Mouse (Mus musculus) kidney, postnatal 14 days (tissue): ENCODE data around the gene M6pr.
"Not testable (repeated sequence)": the region's sequence is repeated elsewhere in the genome, so short reads cannot be mapped to it uniquely, and the experiment has no call there.

ENCODE experiments used
- DNase-seq: peaks from one replicate; pipeline ENCODE4 v3.0.0; 2022; ENCODE audit warnings: mixed read lengths

The M6pr gene

GRCm38 (mm10) chr6:122344386-122345116 lies 36.0 kb downstream of the M6pr start:
- no peak for DNase-seq

DNA sequence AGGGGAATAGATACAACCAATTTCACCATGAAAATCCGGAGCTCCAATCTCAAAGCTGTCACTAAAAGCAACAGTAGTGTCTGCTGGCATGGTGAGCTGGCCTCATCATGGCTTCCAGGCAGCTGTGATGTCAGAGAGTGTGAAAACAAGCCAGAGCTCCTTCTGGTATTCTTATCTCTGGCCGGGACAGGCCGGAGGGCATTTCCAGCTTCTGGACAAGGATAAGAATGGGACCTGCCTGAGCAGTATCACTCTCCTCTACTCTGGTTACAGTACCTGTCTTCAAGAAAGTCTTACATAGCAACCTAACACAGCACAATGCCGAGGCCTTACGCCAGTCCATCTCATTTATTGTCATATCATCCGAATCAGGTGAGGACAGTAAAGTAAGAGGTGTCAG lies 37.2 kb downstream of the M6pr start:
- no peak for DNase-seq

- DNase-seq = no peak
Measured at GRCm38 (mm10) chr6:122346399-122346798, 37.9 kb downstream of the M6pr start.

GRCm38 (mm10) chr6:122347326-122347725 lies 38.8 kb downstream of the M6pr start:
- DNase-seq = not testable (repeated sequence)

GRCm38 (mm10) chr6:122355909-122356308 lies 47.4 kb downstream of the M6pr start:
- no peak for DNase-seq

DNA sequence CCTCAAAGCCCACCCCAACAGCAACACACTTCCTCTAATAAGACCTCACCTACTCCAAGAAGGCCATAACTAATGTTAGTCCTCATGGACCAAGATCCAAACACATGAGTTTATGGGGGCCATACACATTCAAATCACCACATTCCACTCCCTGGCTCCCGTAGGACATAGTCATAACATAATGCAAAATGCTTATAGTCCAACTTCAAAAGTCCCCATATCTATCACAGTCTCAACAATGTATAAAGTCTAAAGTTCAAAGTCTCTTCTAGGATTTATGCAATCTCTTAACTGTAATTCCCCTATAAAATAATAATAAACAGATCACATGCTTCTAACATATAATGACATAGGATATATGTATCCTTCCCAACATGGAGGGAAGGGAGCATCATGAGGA lies 48.6 kb downstream of the M6pr start:
- no peak for DNase-seq

GRCm38 (mm10) chr6:122365706-122366105 lies 57.2 kb downstream of the M6pr start:
- DNase-seq = no peak

GRCm38 (mm10) chr6:122366287-122366686 lies 57.8 kb downstream of the M6pr start:
- no peak for DNase-seq

DNA sequence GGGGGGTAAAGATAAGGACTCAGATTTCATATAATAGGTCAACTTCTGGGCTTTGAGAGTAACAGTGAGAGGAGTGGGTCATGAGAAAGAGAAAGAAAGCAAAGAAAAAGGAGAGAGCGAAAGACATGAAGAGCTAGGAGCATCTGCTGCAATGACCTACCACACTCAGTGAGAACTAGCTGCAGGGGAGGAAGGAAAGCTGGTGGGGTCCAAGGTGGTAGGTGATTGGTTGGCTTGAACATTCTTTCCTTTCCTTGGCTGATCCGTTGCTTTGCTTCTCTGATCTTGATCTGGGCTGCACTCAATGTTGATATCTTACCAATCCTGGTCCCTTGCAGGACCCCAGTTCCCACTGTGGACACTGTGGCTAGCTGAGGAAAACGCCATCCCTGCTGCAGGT lies 58.5 kb downstream of the M6pr start:
- DNase-seq = no peak
